Mouse (Mus musculus) right cerebral cortex, postnatal 25 days (tissue): ENCODE data around the gene Hsd17b3.

ENCODE experiments used
- DNase-seq: peaks from one replicate; pipeline ENCODE4 v3.0.0; 2022

The Hsd17b3 gene

DNA sequence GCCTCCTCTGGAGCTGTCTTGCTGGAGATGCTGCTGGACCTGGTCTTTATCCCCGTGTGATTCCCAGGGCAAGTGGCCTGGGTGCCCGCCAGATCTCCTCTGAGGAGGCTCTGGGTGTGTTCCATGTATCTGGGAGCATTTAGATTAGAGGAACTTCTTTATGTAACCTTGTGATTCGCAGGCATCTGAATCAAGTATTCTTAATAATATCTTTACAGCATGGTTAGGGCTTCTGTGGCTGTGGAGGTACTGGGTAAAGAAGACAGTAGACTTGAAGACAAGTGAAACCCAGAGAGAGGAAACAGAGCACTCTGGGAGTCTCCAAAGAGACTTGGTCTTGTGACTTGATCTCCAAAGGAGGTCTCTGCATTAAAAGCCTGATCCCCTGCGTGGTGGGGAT lies at the start of gene Hsd17b3:
Hsd17b3 (minus strand) TSS at position 101 of the 400 bp plus-strand sequence.
- DNase-seq = no peak

DNA sequence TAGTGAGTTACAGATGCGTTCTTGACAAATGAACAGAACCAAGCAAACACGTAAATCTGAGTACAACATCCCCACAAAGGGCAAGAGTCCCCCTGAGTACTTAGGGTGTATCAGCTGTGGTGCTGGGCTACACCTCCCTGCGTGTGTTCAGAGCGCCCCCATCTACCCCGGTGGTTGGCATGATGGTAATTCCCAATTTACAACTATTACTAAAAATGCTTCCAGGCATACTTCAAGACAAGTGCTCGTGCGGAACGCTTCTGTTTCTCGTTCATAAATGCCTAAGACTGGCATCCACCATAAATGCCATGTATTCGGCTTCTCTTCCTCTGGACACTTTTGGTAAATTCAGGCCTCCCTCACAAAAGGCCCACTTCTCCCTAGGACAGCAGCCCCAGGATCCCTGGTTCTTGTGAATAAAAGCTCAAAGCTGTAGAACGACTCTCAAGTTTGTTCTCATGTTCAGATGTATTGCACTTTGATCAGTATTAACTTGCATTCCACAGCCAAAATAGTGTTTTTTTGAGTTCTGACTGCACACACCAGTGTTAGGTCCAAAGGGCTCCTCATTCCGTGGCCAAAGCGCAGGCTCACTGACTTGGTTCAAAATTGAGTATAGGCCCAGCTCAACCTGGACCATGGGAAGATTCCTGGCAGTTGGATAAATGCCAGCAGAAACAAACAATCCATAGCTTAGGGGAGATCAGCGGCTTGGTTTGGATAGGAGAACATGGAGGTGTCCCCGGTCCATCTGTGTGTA lies 40.8 kb upstream of the Hsd17b3 start:
- DNase-seq = peak; percentile 14

DNA sequence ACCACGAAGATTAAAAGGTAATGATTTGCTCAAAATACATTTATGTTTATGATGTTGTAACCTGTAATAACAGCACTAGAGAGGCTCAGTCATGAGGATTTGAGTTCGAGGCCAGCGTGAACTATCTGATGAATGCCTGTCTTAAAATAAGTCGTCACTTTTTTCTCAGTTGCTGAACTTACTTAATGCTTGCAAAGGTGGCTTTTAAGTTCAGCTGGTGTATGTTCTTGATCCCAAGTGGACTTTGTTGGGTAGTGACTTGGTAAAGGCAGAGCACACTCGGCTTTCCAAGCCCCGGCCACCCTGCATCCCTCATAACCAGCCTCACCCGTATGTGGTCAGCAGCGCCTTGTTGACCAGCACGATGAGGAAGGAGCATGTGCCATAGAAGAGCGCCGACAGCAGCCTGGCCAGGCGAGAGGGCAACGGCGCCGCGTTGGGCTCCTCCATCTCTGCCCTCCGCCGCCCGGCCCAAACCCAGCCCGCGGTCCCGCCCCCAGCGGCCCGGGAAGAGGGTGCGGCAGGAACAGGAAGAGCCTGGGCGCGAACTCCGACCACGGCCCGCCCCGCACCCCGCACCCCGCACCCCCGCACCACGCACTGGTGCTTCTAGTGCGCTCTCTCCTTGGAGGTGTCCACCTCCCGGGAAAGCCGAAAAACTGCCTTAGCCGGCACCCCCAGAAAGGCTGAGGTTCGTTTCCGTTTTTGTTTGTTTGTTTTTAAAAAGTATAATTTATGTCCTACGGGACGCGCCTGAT lies 40.0 kb upstream of the Hsd17b3 start, which contains the start of gene Slc35d2:
Slc35d2 (minus strand) TSS at position 511 of the 758 bp plus-strand sequence.
- DNase-seq = peak; percentile 8

DNA sequence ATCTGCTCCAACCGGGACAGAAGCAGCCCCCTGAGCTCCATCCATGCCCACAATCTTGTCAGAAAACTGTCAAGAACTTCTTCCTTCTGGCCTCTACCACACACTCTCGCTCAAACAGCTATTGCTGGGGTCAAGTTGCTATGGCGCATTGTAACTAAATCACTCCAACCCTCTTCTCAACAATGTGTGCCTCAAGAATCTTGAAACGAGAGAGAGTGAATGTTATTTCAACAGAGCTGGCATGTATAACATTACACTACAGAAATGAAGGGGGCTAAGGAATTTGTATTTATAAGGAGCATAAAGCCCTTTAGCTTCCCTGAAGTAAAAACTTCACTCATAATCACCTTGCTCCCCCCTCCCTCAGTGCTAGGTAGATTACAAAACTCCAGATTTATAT lies 37.3 kb upstream of the Hsd17b3 start:
- DNase-seq = no peak

DNA sequence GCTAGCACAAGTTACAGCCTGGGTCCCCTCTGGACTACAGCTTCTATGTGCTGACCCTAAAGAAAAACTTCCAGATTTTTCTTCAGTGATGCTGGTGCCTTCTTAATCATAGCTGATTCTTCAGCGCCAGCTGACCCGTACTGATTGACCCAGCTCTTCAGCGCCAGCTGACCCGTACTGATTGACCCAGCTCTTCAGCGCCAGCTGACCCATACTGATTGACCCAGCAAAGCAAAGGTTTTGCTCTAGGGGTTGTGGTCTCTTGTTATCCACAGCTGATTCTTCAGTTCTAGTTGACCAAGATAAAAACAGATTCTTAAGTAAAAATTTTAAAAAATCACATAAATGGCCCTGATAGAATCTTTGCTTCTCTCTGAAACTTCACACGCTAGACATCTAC lies 35.9 kb upstream of the Hsd17b3 start:
- DNase-seq = no peak

DNA sequence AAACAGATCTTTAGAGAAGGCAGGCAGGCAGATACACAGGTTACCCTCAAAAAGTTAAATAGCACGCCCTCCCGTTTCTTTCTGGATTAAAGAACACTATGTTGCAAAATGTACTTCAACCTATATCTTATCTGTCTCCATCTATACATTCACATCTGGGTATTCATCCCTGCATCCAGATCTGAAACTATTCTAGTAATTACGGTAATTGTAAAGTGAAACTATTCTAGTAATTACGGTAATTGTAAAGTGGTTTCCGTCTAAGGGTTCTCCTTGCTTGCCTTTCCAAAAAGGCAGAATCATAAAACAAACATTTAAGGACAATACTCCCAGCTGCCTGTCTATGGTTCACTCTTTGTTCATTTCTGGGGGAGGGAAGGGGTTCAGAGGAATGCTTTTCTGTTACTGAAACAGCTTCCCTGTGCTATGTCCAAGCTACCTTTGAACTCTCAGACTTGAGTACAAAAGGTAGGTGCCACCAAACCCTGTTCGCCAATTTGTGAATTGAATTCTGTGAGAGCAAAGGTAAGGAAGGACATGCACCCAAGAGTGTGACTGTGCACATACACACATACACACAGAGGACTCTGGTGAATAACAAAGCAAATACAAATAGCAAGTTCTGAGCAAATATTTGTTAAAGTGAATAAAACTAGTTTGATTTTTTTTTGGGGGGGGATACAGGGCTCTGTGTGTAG lies 34.6 kb upstream of the Hsd17b3 start:
- DNase-seq = no peak

DNA sequence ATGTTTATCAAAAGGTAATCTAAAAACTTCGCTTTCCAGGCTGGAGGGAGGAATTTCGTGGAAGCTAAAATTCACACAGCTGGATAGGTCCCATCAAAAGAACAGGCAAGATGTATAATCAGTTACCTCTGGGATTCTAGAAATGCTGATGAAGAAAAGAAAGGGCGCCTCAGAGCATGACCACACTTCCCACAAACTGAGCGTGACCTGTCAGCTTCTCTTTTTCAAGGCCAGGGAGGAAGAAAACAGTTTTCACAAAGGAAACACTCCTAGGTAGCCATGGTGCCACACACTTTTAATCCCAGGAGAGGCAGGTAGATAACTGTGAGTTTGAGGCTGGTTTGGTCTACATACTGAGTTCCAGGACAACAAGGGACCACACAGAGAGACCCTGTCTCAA lies 31.7 kb upstream of the Hsd17b3 start:
- DNase-seq = no peak

DNA sequence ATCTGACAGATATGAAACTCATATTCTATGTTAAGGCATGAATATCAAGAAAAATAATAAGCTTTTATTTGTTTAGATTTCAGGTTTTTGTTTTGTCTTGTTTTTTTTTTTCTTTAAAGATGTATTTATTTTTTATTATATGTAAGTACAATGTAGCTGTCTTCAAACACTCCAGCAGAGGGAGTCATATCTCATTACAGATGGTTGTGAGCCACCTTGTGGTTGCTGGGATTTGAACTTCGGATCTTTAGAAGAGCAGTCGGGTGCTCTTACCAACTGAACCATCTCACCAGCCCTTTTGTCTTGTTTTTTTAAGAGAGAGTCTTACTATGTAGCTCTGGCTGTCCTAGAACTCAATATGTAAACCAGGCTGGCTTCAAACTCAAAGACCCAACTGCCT lies 28.4 kb upstream of the Hsd17b3 start:
- DNase-seq = no peak

DNA sequence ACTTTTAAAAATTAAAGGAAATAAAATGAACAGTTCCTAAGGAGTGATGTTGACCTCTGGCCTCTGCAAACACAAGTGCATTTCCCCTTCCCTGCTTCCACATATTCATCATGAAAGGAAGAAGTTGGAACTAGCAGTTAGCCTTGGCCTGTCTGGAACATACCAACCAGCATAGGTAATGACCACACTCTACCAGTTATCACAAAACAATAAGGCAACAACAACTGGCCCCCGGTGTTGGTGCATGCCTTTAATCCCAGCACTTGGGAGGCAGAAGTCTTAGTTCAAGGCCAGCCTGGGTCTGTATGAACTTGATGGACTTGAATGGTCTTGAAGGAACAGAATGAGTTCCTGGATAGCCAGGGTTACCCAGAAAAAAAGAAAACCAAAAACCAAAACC lies 21.4 kb upstream of the Hsd17b3 start:
- no peak for DNase-seq

DNA sequence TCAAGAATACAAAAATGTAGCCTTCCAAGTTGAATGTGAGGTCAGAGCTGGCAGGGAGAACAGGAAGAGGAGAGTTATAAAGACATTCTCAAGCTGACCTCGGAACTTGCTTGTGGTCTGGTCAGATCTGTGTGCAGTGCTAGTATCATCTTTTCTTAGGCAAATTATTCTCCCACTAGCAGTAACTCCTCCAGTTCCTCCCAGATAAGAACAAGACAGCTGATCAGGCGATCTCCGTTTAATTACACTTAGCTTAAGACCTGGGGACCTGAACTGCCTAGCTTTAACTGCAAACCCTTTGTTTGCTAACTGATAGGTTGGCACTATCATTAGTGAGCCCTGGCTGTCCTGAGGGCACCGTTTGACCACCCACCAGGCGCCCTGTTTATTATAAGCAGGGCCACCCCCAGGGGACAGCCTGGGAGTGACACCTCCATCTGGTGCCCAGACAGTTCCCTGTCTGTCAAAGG lies 19.4 kb upstream of the Hsd17b3 start:
- no peak for DNase-seq

DNA sequence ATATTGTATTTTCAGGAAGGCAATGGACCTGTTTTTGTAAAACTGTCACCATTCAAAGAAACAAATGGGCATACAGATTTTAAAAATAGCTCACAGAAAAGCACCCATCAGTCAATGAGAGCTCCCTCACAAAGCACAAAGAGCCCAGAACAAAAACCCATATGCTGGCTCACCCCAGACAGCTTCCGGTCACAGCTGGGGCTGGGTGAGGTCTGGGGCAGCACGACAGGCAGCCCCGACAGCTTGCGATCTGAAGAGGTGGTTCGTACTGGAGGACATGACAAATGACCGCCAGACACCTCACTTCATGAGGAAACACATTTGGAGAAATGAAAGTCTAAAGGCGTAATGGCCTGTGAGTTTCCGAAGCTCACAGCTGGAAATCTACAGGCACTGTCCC lies 18.5 kb upstream of the Hsd17b3 start:
- DNase-seq = no peak

DNA sequence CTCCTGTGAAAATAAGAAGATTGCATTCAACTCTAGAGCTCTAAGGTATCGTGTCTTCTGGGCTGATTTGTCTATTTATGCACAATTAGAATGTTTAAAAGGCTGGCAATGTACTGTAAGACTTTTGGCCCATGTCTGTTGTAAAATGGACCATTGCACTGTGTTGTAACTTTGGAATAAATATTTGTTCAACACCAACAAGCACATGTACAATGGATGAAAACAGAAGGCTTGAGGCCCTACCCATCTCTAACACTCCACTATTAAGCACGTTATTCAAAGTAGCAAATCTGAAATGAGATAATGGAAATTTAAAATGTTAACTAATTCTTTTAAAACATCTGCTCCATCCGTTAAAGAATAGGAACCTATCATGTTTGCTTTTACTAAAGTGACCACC lies 18.1 kb upstream of the Hsd17b3 start:
- no peak for DNase-seq

DNA sequence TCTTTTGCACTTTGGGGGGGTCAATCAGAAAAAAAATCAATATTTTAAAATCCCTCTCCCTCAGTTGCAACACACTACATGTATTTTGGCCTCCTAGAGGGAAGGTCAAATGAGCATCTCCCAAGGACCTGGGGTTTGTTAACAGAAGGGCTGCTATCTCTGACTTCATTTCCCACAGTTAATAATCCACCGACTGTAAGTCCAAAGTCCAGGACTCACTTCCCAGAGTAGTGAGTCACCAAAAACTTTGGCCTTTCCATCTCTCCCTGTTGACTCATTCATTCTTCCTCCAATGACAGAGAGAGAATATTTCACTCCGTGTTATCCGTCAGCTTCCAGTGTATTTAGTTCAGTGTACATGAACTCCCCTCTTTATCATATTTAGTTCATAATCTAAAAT lies 16.7 kb upstream of the Hsd17b3 start:
- no peak for DNase-seq

DNA sequence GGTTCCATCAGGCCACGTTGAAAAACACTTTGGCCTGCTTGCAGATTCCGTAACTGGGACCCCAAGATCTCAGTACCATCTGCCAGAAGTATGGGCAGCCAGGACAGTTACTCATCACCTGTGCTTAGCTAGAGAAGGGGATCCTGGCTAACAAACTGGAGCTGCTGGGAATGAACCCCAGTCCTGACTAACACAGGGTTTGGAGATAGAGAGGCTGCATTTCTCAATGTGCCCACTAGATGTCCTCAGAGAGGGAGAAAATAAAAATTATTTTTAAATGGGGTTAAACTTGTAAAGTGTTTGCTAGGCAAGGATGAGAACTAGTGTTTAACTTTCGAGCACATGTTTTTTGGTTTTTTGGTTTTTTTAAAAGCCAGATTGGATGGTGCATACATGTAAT lies 11.2 kb upstream of the Hsd17b3 start:
- DNase-seq = no peak

DNA sequence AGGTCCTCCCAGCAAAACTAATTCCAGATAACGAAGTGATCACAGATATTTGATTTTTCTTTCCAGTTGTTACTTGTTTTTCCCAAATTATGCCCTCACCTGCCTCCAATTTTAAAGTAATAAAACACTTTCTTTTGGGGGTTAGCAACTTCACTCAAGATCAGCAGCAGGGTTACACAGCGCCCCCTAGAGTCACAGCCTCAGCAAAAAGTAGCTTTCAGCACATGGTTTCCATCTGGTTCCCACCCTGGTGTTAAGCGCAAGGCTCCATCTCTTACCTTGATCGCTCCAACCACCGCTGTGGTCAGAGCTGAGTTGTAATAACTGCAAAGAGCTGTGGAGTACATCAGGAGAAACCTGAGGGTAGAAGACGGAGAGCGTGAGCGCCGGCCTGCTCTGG lies 10.0 kb upstream of the Hsd17b3 start:
- DNase-seq = no peak

DNA sequence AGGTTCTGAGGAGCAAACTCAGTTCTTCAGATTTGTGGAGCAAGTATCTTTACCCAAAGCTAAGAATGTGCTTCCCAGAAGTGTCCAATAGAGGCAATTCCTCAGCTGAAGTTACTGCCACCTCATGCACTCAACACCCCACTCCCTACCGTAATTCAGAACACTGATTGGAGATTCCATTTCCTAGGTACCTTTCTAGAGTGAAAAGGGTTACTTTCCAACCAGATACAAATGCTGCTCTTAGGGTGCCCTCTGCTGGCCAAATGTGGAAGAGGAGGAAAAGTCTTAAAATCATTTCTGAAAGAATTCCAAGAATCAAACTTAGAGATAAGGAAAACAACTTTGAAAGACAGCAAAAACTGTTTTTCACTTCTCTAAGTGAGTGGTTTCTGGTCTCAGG lies 4.3 kb upstream of the Hsd17b3 start:
- peak; percentile 39 for DNase-seq

DNA sequence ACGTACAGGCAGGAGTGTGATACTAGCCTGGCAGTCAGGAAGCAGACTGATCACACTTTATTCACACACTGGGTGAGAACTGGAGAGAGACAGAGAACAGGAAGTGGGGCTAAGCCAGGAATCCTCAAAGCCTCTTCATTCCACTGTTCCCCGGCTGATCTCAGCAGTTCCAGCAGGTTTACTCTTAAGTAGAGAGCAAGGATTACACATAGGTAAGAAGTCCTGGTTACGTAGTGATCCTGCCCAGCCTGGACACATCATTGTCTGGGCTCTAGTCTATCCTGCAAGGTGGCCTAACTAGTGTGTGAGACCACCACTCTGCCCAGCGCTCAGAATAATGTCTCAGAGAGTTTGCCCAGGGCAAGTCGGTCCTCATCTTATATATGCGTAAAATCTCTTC lies 3.7 kb upstream of the Hsd17b3 start:
- DNase-seq = no peak

DNA sequence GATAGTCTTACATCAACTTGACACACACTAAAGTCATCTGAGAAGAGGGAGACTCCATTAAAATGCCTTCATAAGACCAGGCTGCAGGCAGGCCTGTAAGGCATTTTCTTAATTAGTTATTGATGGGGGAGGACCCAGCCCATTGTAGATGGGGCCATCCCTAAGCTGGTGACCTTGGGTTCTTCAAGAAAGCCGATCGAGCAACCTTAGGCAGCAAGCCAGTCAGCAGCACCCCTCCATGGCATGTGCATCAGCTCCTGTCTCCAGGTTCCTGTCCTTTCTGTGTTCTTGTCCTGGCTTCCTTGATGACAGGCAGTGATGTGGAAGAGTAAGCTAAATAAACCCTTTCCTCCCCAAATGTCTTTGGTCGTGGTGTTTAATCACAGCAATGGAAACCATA lies 3.1 kb upstream of the Hsd17b3 start:
- DNase-seq = no peak

DNA sequence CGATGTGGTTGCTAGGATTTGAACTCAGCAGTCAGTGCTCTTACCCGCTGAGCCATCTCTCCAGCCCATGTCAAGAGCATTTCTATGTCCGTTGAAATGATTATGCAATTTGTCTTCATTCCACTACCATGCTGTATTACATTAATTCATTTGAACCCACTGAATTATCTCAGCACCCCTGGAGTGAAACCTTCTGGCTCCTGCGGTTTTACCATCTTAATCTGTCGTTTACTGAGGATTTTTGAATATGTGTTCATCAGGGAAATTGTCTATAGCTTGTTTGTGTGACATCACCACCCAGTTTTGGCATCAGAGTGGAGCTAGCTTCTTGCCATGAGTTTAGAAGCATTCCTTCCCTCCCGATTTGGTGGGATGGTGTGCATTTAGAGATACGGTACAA lies 2.0 kb upstream of the Hsd17b3 start:
- no peak for DNase-seq

DNA sequence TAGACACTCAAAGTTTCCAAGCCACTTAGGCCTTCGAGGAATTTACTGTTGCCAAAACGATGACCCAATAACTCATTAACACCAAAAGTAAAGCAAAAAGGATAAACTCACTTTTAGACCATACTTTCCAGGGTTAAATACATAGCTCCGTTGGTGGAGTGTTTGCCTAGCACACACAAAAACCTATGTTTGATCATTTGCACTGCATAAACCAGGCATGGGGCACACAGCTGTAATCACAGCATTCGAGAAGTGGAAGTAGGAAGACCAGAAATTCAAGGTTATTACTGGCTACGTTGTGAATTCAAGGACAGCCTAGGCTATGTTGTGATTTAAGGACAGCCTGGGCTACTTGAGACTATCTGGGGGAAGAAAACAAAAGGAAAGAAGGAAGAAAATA lies 1.2 kb upstream of the Hsd17b3 start:
- no peak for DNase-seq

DNA sequence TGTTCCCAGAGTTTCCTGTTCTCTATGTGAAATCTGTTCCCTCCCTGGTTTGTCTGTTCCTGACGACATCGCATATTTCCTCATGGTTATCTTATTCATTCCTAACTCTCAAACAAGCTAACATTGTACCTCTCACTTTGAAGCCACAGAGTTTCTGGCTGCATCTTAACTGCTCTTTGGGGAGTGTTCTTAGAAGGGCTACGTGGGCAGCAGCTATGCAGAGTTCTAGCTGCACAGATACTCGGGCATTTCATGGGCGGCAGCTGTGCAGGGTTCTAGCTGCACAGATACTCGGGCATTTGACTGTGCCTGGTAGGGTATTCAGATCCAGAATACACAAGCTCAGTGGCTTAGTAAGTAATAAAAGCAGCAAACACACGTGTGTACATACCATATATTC lies 973 bp downstream of the Hsd17b3 start:
- DNase-seq = no peak

DNA sequence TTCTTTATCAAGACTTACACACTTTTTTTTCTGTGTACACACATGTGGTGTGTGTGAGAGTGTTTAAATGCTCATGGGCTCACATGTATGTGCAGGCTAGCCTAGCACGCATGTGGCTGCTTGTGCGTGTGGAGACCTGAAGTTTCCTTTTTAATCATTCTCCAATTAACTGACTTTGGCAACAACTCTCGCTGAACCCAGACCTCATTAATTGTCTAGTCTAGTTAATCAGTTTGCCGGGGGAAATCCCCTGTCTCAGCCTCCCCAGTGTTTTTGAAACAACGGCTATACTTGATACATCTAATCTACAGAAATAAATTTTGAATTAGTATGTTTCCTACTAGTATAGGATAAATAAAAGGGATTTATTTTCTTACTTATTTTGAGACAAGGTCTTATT lies 3.0 kb downstream of the Hsd17b3 start:
- DNase-seq = no peak

DNA sequence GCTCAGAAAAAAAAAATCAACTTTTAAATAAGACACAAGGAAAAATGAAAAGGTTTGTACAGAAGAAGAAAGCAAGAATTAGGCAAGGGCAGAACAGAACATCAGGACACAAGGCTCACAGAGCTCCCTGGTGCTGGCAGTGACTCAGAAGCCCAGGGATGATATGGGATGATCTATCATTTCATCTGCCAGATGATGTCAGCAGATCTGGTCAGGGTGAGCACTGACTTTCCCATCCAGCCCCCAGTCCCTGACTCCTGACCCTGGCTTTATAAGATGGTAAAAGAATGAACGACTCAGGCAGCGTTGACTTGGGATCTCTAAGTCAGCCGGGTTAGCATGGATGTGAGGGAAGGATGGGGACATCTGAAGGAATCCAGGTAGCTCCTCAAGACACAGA lies 5.7 kb downstream of the Hsd17b3 start:
- no peak for DNase-seq
